Mouse (Mus musculus): Measurements from ENCODE around the gene Pafah1b2.

Gene Pafah1b2

GRCm38 (mm10) chr9:45944506-45945400, 67.7 kb downstream of the Pafah1b2 start:
- in situ Hi-C loops (cut with MboI; ENCODE audit: unreplicated experiment in 2 of 2) = loop anchor here in 1 of 2 experiments (25.0 kb wide), 1 partner anchor 532 kb away; no protein-coding TSS in a partner anchor

DNA sequence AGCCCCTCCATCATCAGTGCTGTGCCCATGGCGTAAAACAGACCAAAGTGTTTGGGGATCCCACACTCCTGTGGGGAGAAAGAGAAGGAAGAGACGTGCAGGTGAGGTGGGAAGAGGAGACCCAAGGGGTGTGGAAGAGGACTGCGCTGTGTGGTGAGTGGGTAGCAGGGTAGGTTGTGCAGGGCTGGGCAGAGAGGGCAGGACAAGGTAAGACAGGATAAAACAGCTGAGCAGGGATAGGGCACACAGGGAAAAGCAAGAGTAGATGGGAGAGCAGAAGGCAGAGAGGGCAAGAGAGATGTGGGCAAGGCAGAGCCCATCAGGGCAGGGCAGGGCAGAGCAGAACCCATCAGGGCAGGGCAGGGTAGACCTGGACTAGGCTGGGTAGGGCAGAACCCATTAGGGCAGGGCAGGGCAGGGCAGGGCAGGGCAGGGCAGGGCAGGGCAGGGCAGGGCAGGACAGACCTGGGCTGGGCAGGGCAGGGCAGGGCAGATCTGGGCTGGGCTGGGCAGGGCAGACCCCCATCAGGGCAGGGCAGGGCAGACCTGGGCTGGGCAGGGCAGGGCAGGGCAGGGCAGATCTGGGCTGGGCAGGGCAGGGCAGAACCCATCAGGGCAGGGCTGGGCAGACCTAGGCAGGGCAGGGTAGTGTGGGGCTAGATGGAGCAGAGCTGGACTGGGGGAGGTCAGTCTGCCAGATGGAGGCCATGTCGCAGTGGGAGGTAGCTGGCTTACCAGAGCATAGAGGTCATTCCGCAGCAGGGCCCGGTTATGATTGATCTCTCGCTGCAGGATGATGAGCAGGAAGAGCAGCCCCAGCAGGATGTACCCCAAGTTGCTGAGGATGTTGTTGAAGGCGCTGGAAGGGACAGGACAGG, 68.6 kb downstream of the Pafah1b2 start:
- in situ Hi-C loops (cut with MboI; ENCODE audit: unreplicated experiment in 2 of 2) = loop anchor here in 1 of 2 experiments (25.0 kb wide), 1 partner anchor 532 kb away; no protein-coding TSS in a partner anchor

GRCm38 (mm10) chr9:45942916-45943315, 69.6 kb downstream of the Pafah1b2 start:
- in situ Hi-C loops (cut with MboI; ENCODE audit: unreplicated experiment in 2 of 2) = loop anchor here in 1 of 2 experiments (25.0 kb wide), 1 partner anchor 531 kb away; no protein-coding TSS in a partner anchor

- in situ Hi-C loops (cut with MboI; ENCODE audit: unreplicated experiment in 2 of 2) = loop anchor here in 1 of 2 experiments (25.0 kb wide), 1 partner anchor 530 kb away; no protein-coding TSS in a partner anchor
Observed at GRCm38 (mm10) chr9:45942464-45942863, 70.0 kb downstream of the Pafah1b2 start.

DNA sequence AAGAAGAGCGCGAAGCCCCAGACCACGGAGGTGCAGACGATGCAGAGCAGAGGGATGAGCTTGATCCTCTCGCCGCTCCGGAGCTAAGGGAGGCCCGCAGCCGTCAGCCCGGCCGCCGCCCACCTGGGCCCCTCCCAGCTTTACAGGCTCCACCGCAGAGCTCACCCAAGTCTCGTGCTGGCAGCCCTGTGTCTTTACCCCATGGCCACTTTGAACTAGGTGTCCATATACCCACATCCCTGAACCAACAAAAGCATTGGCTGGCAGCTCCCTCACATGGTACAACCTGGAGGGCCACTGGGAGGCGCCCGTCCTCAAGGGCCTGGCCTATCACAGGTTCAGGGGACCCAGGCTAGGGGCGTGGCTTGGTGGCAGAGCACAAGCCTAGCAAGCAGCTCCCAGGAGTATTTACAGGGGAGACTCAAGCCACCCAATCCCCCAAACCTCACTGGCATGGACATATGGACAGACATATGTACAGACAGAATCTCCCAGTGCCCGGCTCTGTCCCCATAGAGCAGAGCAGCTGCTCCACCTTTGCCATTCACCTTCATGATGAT, 71.1 kb downstream of the Pafah1b2 start:
- in situ Hi-C loops (cut with MboI; ENCODE audit: unreplicated experiment in 2 of 2) = loop anchor here in 1 of 2 experiments (25.0 kb wide), 1 partner anchor 529 kb away; no protein-coding TSS in a partner anchor

DNA sequence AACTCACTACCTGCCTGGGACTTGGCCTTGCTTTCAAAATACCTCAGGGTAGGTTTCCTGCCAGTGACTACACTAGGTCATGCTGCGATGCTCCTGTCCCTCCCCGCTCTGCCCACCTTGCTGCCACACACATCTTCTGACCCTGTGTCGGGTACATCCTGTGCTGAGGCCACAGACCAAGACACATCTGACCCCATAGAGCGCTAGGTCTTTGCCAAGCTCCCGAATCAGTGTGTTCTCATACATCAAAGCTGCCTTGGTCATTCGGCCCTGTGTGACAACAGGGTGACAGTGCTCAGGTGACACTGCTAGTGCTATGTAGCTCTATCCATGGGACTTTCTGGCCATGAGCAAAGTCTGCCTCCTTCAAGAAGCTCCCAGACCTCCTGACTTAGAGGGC, 72.7 kb downstream of the Pafah1b2 start:
- in situ Hi-C loops (cut with MboI; ENCODE audit: unreplicated experiment in 2 of 2) = loop anchor here in 1 of 2 experiments (25.0 kb wide), 1 partner anchor 527 kb away; no protein-coding TSS in a partner anchor

- in situ Hi-C loops (cut with MboI; ENCODE audit: unreplicated experiment in 2 of 2) = loop anchor here in 1 of 2 experiments (25.0 kb wide), 1 partner anchor 527 kb away; no protein-coding TSS in a partner anchor
Observed at GRCm38 (mm10) chr9:45938952-45939637, 73.4 kb downstream of the Pafah1b2 start.

DNA sequence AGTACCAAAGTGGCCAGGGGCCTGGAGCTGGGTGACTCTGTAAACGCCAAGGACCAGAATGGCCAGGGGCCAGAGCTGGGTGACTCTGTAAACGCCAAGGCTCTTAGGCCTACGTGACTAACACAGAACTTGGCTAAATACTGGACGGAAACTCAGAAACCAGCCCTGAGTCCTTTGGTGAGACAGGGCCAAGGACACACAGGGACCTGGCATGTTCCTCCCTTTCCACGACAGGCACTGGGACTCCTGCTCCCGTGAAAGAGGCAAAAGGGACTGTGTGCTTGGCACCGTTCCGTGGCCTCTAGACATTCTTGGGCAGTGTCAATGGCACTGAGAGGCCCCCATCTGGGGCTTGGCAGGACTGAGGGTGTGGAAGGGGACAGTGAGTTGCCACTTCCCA, 74.4 kb downstream of the Pafah1b2 start:
- in situ Hi-C loops (cut with MboI; ENCODE audit: unreplicated experiment in 2 of 2) = loop anchor here in 1 of 2 experiments (25.0 kb wide), 1 partner anchor 526 kb away; no protein-coding TSS in a partner anchor

DNA sequence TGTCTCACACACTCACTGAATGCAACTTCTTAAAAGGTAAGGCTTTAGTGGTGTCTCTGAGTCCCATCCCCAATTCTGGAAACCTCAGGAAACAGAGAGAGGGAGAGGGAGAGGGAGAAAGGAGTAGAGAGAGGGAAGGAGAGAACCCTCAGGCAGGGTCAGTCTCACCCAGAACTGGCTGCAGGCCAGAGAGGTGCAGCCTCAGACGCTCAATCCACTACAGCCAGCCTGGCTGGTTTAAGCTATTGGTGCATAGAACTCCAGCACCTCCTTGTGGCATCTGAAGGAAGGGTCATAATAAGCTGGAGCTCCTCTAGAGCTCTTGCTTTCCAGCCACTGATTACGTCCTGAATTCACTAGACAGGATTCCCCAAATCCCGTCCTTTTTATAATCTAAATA, 75.6 kb downstream of the Pafah1b2 start:
- in situ Hi-C loops (cut with MboI; ENCODE audit: unreplicated experiment in 2 of 2) = loop anchor here in 1 of 2 experiments (25.0 kb wide), 1 partner anchor 525 kb away; no protein-coding TSS in a partner anchor

GRCm38 (mm10) chr9:45935628-45936210, 76.8 kb downstream of the Pafah1b2 start, which contains the start of gene Tagln:
TSS of gene Tagln (minus strand) at chr9:45936058.
- in situ Hi-C loops (cut with MboI; ENCODE audit: unreplicated experiment in 2 of 2) = loop anchor here in 1 of 2 experiments (25.0 kb wide), 1 partner anchor 523 kb away; no protein-coding TSS in a partner anchor

DNA sequence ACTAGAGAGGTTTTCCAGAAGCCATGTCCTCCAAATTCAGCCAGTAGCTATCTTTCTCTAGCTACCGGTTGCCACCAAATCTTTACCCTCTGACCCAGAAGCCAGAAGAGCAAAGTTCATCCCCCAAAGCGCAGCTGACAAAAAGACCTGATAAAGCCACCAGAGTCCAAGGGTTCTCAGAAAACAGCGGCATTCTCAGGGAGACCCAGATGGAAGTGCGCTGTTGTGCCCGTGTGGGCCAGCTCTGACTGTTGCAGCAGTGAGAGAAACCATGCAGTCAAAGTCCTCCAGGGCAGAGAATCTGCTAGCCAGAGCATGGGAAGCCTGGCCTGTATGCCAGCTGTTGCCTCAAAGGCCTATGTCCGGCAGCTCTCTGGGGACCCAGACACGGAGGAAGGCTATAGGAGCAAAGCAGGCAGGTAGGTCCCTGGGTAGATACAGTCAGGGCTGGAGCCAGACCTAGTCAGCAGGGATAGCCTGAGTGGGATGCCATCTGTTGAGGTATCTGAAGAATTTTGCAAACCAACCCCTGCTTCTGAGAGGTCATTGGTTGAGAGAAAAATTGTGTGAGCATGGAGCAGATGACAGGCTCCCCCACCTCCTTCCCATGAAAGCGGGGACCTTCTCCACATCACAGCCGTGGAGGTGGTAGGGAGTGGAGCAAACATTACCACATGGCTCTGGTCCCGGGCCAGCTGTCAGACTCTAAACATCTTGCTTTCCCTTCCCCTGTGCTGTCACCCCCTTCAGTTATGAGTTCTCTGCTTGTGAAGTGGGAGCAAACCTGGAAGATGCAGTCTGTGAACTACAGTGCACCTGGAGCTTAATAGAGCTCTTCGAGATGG, 79.7 kb downstream of the Pafah1b2 start:
- in situ Hi-C loops (cut with MboI; ENCODE audit: unreplicated experiment in 2 of 2) = loop anchor here (5.0 to 25.0 kb wide), 2 partner anchors 520 kb away; no protein-coding TSS in a partner anchor

DNA sequence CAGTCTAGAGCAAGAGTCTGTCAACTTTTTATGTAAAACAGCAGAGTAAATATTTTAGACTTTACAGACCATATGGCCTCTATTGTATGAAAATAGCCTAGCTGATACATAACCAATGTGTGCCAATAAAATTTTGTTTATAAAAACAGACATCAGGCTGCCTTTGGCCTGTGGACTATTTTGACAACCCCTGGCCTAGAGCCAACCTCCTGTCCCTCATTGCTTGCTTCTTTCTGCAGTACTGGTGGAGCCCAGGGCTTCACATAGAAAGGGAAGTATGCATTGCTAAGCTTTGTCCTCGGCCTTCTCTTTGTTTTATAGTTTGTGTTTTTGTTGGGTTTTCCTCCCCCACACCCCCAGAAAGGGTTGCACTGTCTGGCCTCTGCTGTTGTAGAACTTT, 80.5 kb downstream of the Pafah1b2 start:
- in situ Hi-C loops (cut with MboI; ENCODE audit: unreplicated experiment in 2 of 2) = loop anchor here (5.0 to 25.0 kb wide), 2 partner anchors 520 kb away; no protein-coding TSS in a partner anchor

- in situ Hi-C loops (cut with MboI; ENCODE audit: unreplicated experiment in 2 of 2) = loop anchor here in 1 of 2 experiments (25.0 kb wide), 1 partner anchor 517 kb away; no protein-coding TSS in a partner anchor
Observed at GRCm38 (mm10) chr9:45929285-45929684, 83.2 kb downstream of the Pafah1b2 start.

DNA sequence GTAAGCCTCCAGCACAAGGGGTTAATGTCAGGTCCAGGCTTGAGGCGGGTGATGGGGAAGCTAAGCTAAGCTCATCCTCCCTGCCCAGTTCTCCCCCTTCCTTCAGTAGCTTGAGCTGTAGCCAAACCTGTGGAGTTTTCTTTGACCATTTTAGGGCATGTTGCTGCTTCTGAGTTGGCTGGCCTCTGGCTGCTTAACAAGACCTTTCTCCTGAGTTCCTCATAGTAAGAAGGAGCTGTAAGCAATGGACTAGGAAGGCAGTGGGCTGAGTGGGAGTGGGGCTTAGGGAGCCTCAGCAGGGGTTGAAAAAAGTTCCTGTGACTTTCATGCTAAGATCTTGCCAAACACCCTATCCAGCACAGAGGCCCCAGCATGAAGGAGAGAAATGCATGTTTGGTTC, 92.6 kb downstream of the Pafah1b2 start:
- in situ Hi-C loops (cut with MboI; ENCODE audit: unreplicated experiment in 2 of 2) = loop anchor here in 1 of 2 experiments (10.0 kb wide), 1 partner anchor 325 kb away; the partner anchor contains the start of gene Apoa4

GRCm38 (mm10) chr9:45917041-45917934, 95.2 kb downstream of the Pafah1b2 start:
- in situ Hi-C loops (cut with MboI; ENCODE audit: unreplicated experiment in 2 of 2) = loop anchor here in 1 of 2 experiments (10.0 kb wide), 1 partner anchor 328 kb away; the partner anchor contains the start of gene Apoa4

GRCm38 (mm10) chr9:45915659-45916058, 96.8 kb downstream of the Pafah1b2 start:
- in situ Hi-C loops (cut with MboI; ENCODE audit: unreplicated experiment in 2 of 2) = loop anchor here in 1 of 2 experiments (10.0 kb wide), 1 partner anchor 329 kb away; the partner anchor contains the start of gene Apoa4
